Mouse (Mus musculus) megakaryocyte, embryonic 14.5 days (primary cell): ENCODE results near the gene AI481877.

Experiments used
- FLI1 ChIP-seq: IDR thresholded peaks from 2 replicates; pipeline ENCODE4 v1.6.1; 2012; ENCODE audit warnings: low read length, inconsistent platforms, mixed read lengths
- GATA1 ChIP-seq: IDR thresholded peaks from 3 replicates; pipeline ENCODE4 v1.6.1; 2012; ENCODE audit warnings: mixed read lengths, low read length, inconsistent platforms, borderline replicate concordance

GRCm38 (mm10) chr4:59069276-59069675 lies 69.5 kb downstream of the AI481877 start:
- no peak for TF ChIP-seq GATA1
- no peak for TF ChIP-seq FLI1
